Comparison of ENCODE assay signal across 16 mouse cellular contexts in the genomic region with DNA sequence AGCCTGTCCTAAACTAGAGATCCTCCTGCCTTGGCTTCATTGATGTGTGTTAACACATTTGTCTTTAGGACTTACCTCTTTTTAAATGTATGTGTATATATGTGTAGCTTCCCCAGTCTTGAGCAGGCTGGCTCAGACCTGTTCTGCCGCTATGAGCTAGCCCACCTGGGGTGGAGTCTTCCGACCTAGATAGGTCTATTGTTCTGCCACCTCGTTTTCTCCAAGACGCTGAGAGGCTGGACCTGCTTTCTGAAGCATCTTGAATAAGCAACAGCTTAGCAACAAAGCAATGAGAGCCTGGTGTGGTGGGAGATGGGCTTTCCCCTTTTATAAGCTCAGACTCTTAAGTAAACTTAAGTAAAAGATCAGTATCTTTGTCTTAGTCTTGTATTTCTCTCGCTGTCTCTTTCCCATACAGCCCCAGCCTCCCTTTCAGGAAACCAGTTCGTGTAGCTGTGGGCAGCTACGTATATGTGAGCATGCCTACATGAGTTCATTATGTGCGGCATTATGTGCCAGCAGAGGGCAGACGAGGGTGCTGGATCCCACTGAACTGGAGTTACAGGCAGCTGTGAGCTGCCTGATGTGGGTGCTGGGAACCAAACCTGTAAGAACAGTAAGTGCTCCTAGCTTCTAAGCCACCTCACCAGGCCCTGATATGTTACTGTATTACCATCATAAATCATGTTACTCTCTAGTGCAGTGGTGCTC.
DNase-seq lines count a peak whose midpoint lies in the region; ATAC-seq and TF ChIP-seq lines count a peak whose summit lies in the region.
"Had no signal": no experiment of that assay in that cellular context is flagged by ENCODE, and none has a peak within 500 bp of the region (broad histone marks: within the 10 kb centered on the region; RNA-seq: fewer than 3 reads in every experiment).

No protein-coding gene starts in this region.

- H3K27me3 ChIP-seq in lung, embryonic 14.5 days (ENCODE audit: insufficient read depth, low read length): no peaks in the 10 kb centered on the region
- H3K27me3 ChIP-seq in stomach, postnatal 0 days (ENCODE audit: control insufficient read depth, insufficient read depth, low read length): no peaks in the 10 kb centered on the region
- H3K27me3 ChIP-seq: embryonic facial prominence, embryonic 15.5 days; neural tube, embryonic 15.5 days had no signal

- H3K4me1 ChIP-seq in lung, embryonic 14.5 days (ENCODE audit: insufficient read depth): peaks cover 9% of the 10 kb centered on the region; the same call in 1 of the 2 replicates
- no peaks in the 10 kb centered on the region for H3K4me1 ChIP-seq in stomach, postnatal 0 days (replicated peaks; ENCODE audit: control insufficient read depth, insufficient read depth)

- no peak overlapping the region for H3K4me2 ChIP-seq in lung, embryonic 14.5 days
- H3K4me2 ChIP-seq in stomach, postnatal 0 days (replicated peaks; ENCODE audit: low read depth): no peak overlapping the region
- H3K4me2 ChIP-seq: embryonic facial prominence, embryonic 15.5 days; neural tube, embryonic 15.5 days had no signal

- H3K36me3 ChIP-seq in lung, embryonic 14.5 days (ENCODE audit: insufficient read depth): no peaks in the 10 kb centered on the region
- H3K36me3 ChIP-seq in stomach, postnatal 0 days (ENCODE audit: control insufficient read depth, insufficient read depth, low read length): no peaks in the 10 kb centered on the region
- H3K36me3 ChIP-seq: embryonic facial prominence, embryonic 15.5 days; neural tube, embryonic 15.5 days had no signal

- DNase-seq in lung, embryonic 14.5 days: no peak
- DNase-seq in lung, adult 18-20 months: no peak
- peak; percentile 68 for DNase-seq in R1 (ENCODE audit: low read depth, low spot score)
- DNase-seq in stomach, postnatal 0 days (ENCODE audit: low spot score): no peak
- no peak for DNase-seq in layer of hippocampus, adult 9-10 months (ENCODE audit: low spot score)
- no peak for DNase-seq in ovary, postnatal 10 days (ENCODE audit: low spot score)
- no peak for DNase-seq in c-Kit-positive CD71-positive TER-119-positive erythroid progenitor cells, embryonic 14.5 days (ENCODE audit: low spot score)
- DNase-seq: cerebellum, adult 8-10 months; kidney, adult 18-20 months; kidney, postnatal 36 days; retina, postnatal 1 day; spleen, adult 18-20 months had no signal

- no peak overlapping the region for H3K9ac ChIP-seq in lung, embryonic 14.5 days
- H3K9ac ChIP-seq in stomach, postnatal 0 days (ENCODE audit: low read length): no peak overlapping the region
- H3K9ac ChIP-seq: embryonic facial prominence, embryonic 15.5 days; neural tube, embryonic 15.5 days had no signal

- no peak overlapping the region for H3K4me3 ChIP-seq in lung, embryonic 14.5 days (ENCODE audit: low read depth, low read length)
- no peak overlapping the region for H3K4me3 ChIP-seq in stomach, postnatal 0 days (ENCODE audit: low read depth, low read length)
- H3K4me3 ChIP-seq: embryonic facial prominence, embryonic 15.5 days; neural tube, embryonic 15.5 days had no signal

- no peaks in the 10 kb centered on the region for H3K9me3 ChIP-seq in lung, embryonic 14.5 days (ENCODE audit: low read depth, low read length)
- no peaks in the 10 kb centered on the region for H3K9me3 ChIP-seq in stomach, postnatal 0 days (ENCODE audit: control insufficient read depth, low read length)
- H3K9me3 ChIP-seq: embryonic facial prominence, embryonic 15.5 days; neural tube, embryonic 15.5 days had no signal

- WGBS in lung, embryonic 14.5 days: 57% methylated on average over 9 of the region's 9 CpGs
- 66% methylated on average over 9 of the region's 9 CpGs for WGBS in stomach, postnatal 0 days

- no peak for ATAC-seq in lung, embryonic 14.5 days (ENCODE audit: insufficient read depth)
- ATAC-seq in CD4-positive, CD25-positive, alpha-beta regulatory T cell, adult 4 months: peak; percentile 48
- ATAC-seq in stomach, postnatal 0 days (ENCODE audit: low FRiP score, low TSS enrichment): no peak
- ATAC-seq: lung, postnatal 0 days had no signal

- peak; percentile 30; the same call in 1 of the 2 replicates for TF ChIP-seq CTCF in lung, embryonic 14.5 days (IDR thresholded peaks at IDR 0.05; ENCODE audit: low read depth)
- TF ChIP-seq CTCF in stomach, postnatal 0 days (IDR thresholded peaks at IDR 0.05; ENCODE audit: low read depth): peak; percentile 25; the same call in 1 of the 2 replicates

- H3K27ac ChIP-seq in lung, embryonic 14.5 days (ENCODE audit: low read depth): no peak overlapping the region
- no peak overlapping the region for H3K27ac ChIP-seq in stomach, postnatal 0 days (replicated peaks)
- H3K27ac ChIP-seq: embryonic facial prominence, embryonic 15.5 days; neural tube, embryonic 15.5 days had no signal

- TF ChIP-seq EP300 in stomach, postnatal 0 days (optimal IDR thresholded peaks at IDR 0.05): no peak
